Mouse (Mus musculus) myocyte (in vitro differentiated cells): ENCODE data around the gene Gm49601. TPM values are rescaled to one million over a fixed set of nuclear protein-coding genes. Genes with fewer than 3 reads are reported as not detected.
A peak's percentile ranks its signal among the peaks of the same experiment; 100 is the strongest.

Experiments
- H3K27me3 ChIP-seq: one replicate; pipeline ENCODE4 v1.6.1; 2011; ENCODE audit not compliant: control insufficient read depth, insufficient read depth, insufficient read length
- H3K36me3 ChIP-seq: one replicate; pipeline ENCODE4 v1.6.1; 2011; ENCODE audit not compliant: control insufficient read depth, insufficient read depth
- H3K4me2 ChIP-seq: one replicate; pipeline ENCODE4 v1.6.1; 2011; ENCODE audit warnings: low read depth, control low read depth
- H3K4me3 ChIP-seq: one replicate; pipeline ENCODE4 v1.5.1; 2011; ENCODE audit warnings: mild to moderate bottlenecking, control low read depth, moderate library complexity
- H3K79me2 ChIP-seq: one replicate; pipeline ENCODE4 v1.6.1; 2011; ENCODE audit not compliant: control insufficient read depth, insufficient read depth
- H3ac ChIP-seq: one replicate; pipeline ENCODE4 v1.6.1; 2011; ENCODE audit not compliant: control insufficient read depth, insufficient read length
- CEBPB ChIP-seq: IDR thresholded peaks from 2 replicates; pipeline ENCODE4 v1.6.1; 2011; ENCODE audit warnings: mild to moderate bottlenecking, moderate library complexity; ENCODE audit not compliant: poor library complexity, insufficient read depth, severe bottlenecking
- E2F4 ChIP-seq: IDR thresholded peaks from one replicate; pipeline ENCODE4 v1.6.1; 2011; ENCODE audit warnings: mild to moderate bottlenecking, control low read depth, moderate library complexity; ENCODE audit not compliant: insufficient read depth
- MAX ChIP-seq: IDR thresholded peaks from one replicate; pipeline ENCODE4 v1.6.1; 2011; ENCODE audit warnings: low read depth, mild to moderate bottlenecking, control low read depth
- MYOD1 ChIP-seq, 3 experiments: IDR thresholded peaks; one replicate each; pipeline ENCODE4 v1.6.1; 2011; ENCODE audit warnings: control low read depth in 2 of 3, low read depth in 2 of 3, mild to moderate bottlenecking in 2 of 3, moderate library complexity in 1 of 3; ENCODE audit not compliant: insufficient read length in 2 of 3, control insufficient read depth in 1 of 3
- MYOG ChIP-seq, 3 experiments: IDR thresholded peaks; one replicate each; pipeline ENCODE4 v1.6.1; 2011; ENCODE audit warnings: control low read depth in 2 of 3, low read depth in 2 of 3, mild to moderate bottlenecking in 2 of 3; ENCODE audit not compliant: insufficient read length in 2 of 3, control insufficient read depth in 1 of 3, insufficient read depth in 1 of 3
- POLR2A ChIP-seq: IDR thresholded peaks from one replicate; pipeline ENCODE4 v1.6.1; 2011; ENCODE audit warnings: low read depth, mild to moderate bottlenecking, control low read depth, moderate library complexity; ENCODE audit not compliant: insufficient read length
- POLR2AphosphoS2 ChIP-seq: IDR thresholded peaks from one replicate; pipeline ENCODE4 v1.6.1; 2011; ENCODE audit warnings: low read depth, control low read depth; ENCODE audit not compliant: insufficient read length
- REST ChIP-seq: IDR thresholded peaks from one replicate; pipeline ENCODE4 v1.6.1; 2011; ENCODE audit warnings: mild to moderate bottlenecking, control low read depth, moderate library complexity; ENCODE audit not compliant: insufficient read depth, insufficient read length
- SRF ChIP-seq: IDR thresholded peaks from one replicate; pipeline ENCODE4 v1.6.1; 2011; ENCODE audit warnings: low read depth; ENCODE audit not compliant: control insufficient read depth, insufficient read length
- TCF12 ChIP-seq: IDR thresholded peaks from one replicate; pipeline ENCODE4 v1.6.1; 2011; ENCODE audit warnings: mild to moderate bottlenecking, control low read depth; ENCODE audit not compliant: poor library complexity, insufficient read depth, severe bottlenecking
- TCF3 ChIP-seq: IDR thresholded peaks from one replicate; pipeline ENCODE4 v1.6.1; 2011; ENCODE audit warnings: low read depth, control low read depth; ENCODE audit not compliant: insufficient read length
- USF1 ChIP-seq: IDR thresholded peaks from one replicate; pipeline ENCODE4 v1.6.1; 2011; ENCODE audit warnings: low read depth, mild to moderate bottlenecking, control low read depth, moderate library complexity
- polyA plus RNA-seq: library from polyadenylated mRNA; unstranded; fragments of >200 nt; fragmentation: generic; extraction: Trizol; gene quantifications from one replicate; pipeline ENCODE4 v1.2.1, GENCODE M21; 2012; ENCODE audit warnings: missing spikeins

Gm49601 gene
- polyA plus RNA-seq, 1 experiment: 11.4 TPM

GRCm38 (mm10) chr16:18588738-18589055 lies 37.5 kb downstream of the Gm49601 start:
- H3K79me2 ChIP-seq: peaks cover 12% of the 10 kb centered on the region
- no peak overlapping the region for H3K4me2 ChIP-seq
- no peak for TF ChIP-seq SRF
- TF ChIP-seq MYOG (IDR thresholded peaks at IDR 0.05; ENCODE audit: control insufficient read depth in 1 of 3, insufficient read depth in 1 of 3, insufficient read length in 2 of 3, low read depth in 2 of 3): no peak
- no peak for TF ChIP-seq POLR2A
- no peak for TF ChIP-seq E2F4
- no peak for TF ChIP-seq TCF12
- TF ChIP-seq POLR2AphosphoS2: no peak
- TF ChIP-seq MAX: no peak
- no peak for TF ChIP-seq MYOD1 (IDR thresholded peaks at IDR 0.05; ENCODE audit: control insufficient read depth in 1 of 3, insufficient read length in 2 of 3, low read depth in 2 of 3)
- no peaks in the 10 kb centered on the region for H3K36me3 ChIP-seq
- no peaks in the 10 kb centered on the region for H3K27me3 ChIP-seq
- no peak overlapping the region for H3K4me3 ChIP-seq
- H3ac ChIP-seq: no peak overlapping the region

- H3K79me2 ChIP-seq: peaks cover 12% of the 10 kb centered on the region
- H3ac ChIP-seq: no peak overlapping the region
- H3K27me3 ChIP-seq: no peaks in the 10 kb centered on the region
- H3K4me2 ChIP-seq: no peak overlapping the region
- no peak overlapping the region for H3K4me3 ChIP-seq
- H3K36me3 ChIP-seq: no peaks in the 10 kb centered on the region
- TF ChIP-seq TCF12 (no peak), E2F4 (no peak), POLR2A (no peak), MYOD1 (IDR thresholded peaks at IDR 0.05; ENCODE audit: control insufficient read depth in 1 of 3, insufficient read length in 2 of 3, low read depth in 2 of 3) (no peak), REST (no peak), MAX (no peak), USF1 (no peak), CEBPB (no peak), MYOG (IDR thresholded peaks at IDR 0.05; ENCODE audit: control insufficient read depth in 1 of 3, insufficient read depth in 1 of 3, insufficient read length in 2 of 3, low read depth in 2 of 3) (no peak), SRF (no peak), TCF3 (no peak), POLR2AphosphoS2 (no peak)
Observed at GRCm38 (mm10) chr16:18587847-18588737, 38.1 kb downstream of the Gm49601 start.

DNA sequence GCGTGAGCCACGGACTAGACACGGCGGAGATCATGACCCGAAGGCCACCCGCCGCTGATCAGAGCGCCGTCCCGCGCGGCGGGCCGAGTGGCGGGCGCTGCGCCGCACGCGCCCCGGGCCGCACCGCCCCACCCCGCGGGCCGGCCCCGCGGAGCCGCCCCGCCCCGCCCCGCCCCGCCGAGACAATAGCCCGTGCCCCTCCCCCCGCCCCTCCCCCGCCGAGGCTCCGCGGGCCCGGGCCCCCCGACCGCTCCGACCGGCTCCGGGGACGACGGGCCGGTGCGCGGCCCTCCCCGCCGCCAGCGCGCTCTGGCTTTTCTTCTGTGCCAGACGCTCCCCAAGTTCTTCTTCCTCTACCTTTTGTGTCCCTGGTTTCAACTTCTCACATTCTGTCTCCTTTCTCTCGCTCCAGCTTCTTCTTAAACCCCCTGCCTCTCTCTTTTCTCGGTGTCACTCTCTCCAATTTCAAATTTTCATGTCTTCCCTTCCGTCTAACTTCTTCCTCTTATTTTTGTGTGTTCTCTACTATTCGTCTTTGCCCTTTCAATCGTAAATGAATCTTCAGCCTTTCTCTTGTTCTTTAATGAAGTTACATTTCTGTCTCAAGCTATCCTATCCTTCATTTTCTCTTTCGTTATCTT lies 39.2 kb downstream of the Gm49601 start:
- Histone ChIP-seq H3K79me2 (peaks cover 12% of the 10 kb centered on the region), H3ac (peak overlapping the region; percentile 90), H3K4me2 (peak overlapping the region; percentile 95), H3K36me3 (no peaks in the 10 kb centered on the region), H3K4me3 (peak overlapping the region; percentile 85), H3K27me3 (no peaks in the 10 kb centered on the region)
- TF ChIP-seq POLR2AphosphoS2 (peak; percentile 73), MAX (no peak), TCF3 (no peak), TCF12 (no peak), USF1 (no peak), MYOG (IDR thresholded peaks at IDR 0.05; ENCODE audit: control insufficient read depth in 1 of 3, insufficient read depth in 1 of 3, insufficient read length in 2 of 3, low read depth in 2 of 3) (no peak), MYOD1 (IDR thresholded peaks at IDR 0.05; ENCODE audit: control insufficient read depth in 1 of 3, insufficient read length in 2 of 3, low read depth in 2 of 3) (no peak), POLR2A (peak; percentile 94), REST (no peak)

- peak overlapping the region; percentile 90 for H3ac ChIP-seq
- H3K4me3 ChIP-seq: peak overlapping the region; percentile 85
- peak overlapping the region; percentile 95 for H3K4me2 ChIP-seq
- H3K27me3 ChIP-seq: no peaks in the 10 kb centered on the region
- no peaks in the 10 kb centered on the region for H3K36me3 ChIP-seq
- TF ChIP-seq CEBPB (no peak), MYOG (IDR thresholded peaks at IDR 0.05; ENCODE audit: control insufficient read depth in 1 of 3, insufficient read depth in 1 of 3, insufficient read length in 2 of 3, low read depth in 2 of 3) (peak in 1 of 3 experiments; percentile 23)
- H3K79me2 ChIP-seq: peaks cover 12% of the 10 kb centered on the region
Observed at GRCm38 (mm10) chr16:18586076-18586905, 39.9 kb downstream of the Gm49601 start.
